Mouse (Mus musculus) limb, embryonic 11.5 days (tissue): ENCODE measurements around the gene Dnaja3. TPM values are rescaled to one million over a fixed set of nuclear protein-coding genes. Genes with fewer than 3 reads are reported as not detected.
A peak's percentile ranks its signal among the peaks of the same experiment; 100 is the strongest.

ENCODE experiments used
- ATAC-seq: fragments of 200-750 bp; cut with Nextera tagmentation; 2 replicates; pipeline ENCODE4 v1.8.0; 2017; ENCODE audit warnings: low read depth; ENCODE audit not compliant: insufficient number of reproducible peaks, low FRiP score, low TSS enrichment
- DNase-seq: peaks from one replicate; pipeline ENCODE4 v3.0.0-alpha.2; 2015; ENCODE audit warnings: low spot score
- H3K27ac ChIP-seq: fragments of 300-500 bp; sonication (generic); replicated peaks from 2 replicates; pipeline ENCODE4 v1.5.1; 2014; ENCODE audit warnings: low read depth, mild to moderate bottlenecking, low read length
- H3K27me3 ChIP-seq: fragments of 300-500 bp; sonication (generic); 2 replicates; pipeline ENCODE4 v1.6.1; 2014; ENCODE audit warnings: mild to moderate bottlenecking, low read length, mixed read lengths; ENCODE audit not compliant: control insufficient read depth, insufficient read depth
- H3K36me3 ChIP-seq: fragments of 300-500 bp; sonication (generic); 2 replicates; pipeline ENCODE4 v1.6.1; 2014; ENCODE audit warnings: mild to moderate bottlenecking, low read length, moderate library complexity, mixed read lengths; ENCODE audit not compliant: control insufficient read depth, insufficient read depth
- H3K4me1 ChIP-seq: fragments of 300-500 bp; sonication (generic); 2 replicates; pipeline ENCODE4 v1.6.1; 2014; ENCODE audit warnings: low read length, mixed read lengths; ENCODE audit not compliant: control insufficient read depth, insufficient read depth
- H3K4me2 ChIP-seq: fragments of 300-500 bp; sonication (generic); 2 replicates; pipeline ENCODE4 v1.6.1; 2014; ENCODE audit warnings: low read depth, mild to moderate bottlenecking, moderate library complexity; ENCODE audit not compliant: severe bottlenecking
- H3K4me3 ChIP-seq: fragments of 300-500 bp; sonication (generic); 2 replicates; pipeline ENCODE4 v1.5.1; 2014; ENCODE audit warnings: low read depth, low read length
- H3K9ac ChIP-seq: fragments of 300-500 bp; sonication (generic); 2 replicates; pipeline ENCODE4 v1.6.1; 2014; ENCODE audit warnings: mild to moderate bottlenecking, low read length
- H3K9me3 ChIP-seq: fragments of 300-500 bp; sonication (generic); 2 replicates; pipeline ENCODE4 v1.6.1; 2016; ENCODE audit warnings: low read length; ENCODE audit not compliant: control insufficient read depth
- WGBS: fragments of 180-500 bp; shearing (Covaris S2); extraction: QIAGEN DNeasy Blood & Tissue Kit; methylation state at CpG from one replicate; pipeline ENCODE4 v1.1.7; 2014; 5-methylcytosine and 5-hydroxymethylcytosine counted together
- polyA plus RNA-seq: library from polyadenylated mRNA; unstranded; fragments of >200 nt; fragmentation: Nextera tagmentation; extraction: Ambion mirVana; gene quantifications from 2 replicates; pipeline ENCODE4 v1.2.1, GENCODE M21; 2014

The Dnaja3 gene
- polyA plus RNA-seq, 1 experiment from 2014 or later: 59.1 TPM

- H3K9me3 ChIP-seq: no peaks in the 10 kb centered on the region
- H3K4me2 ChIP-seq: no peak overlapping the region
- DNase-seq (peak; percentile 94), ATAC-seq (peak; percentile 52)
- no peak overlapping the region for H3K4me3 ChIP-seq
- H3K4me1 ChIP-seq: no peaks in the 10 kb centered on the region
- WGBS: 19% methylated on average over 6 of the region's 6 CpGs
- no peak overlapping the region for H3K9ac ChIP-seq
- peak overlapping the region; percentile 42; the same call in 1 of the 2 replicates for H3K27ac ChIP-seq
- H3K27me3 ChIP-seq: no peaks in the 10 kb centered on the region
- peaks cover 7% of the 10 kb centered on the region for H3K36me3 ChIP-seq
Observed at GRCm38 (mm10) chr16:4629950-4630349, 9.8 kb upstream of the Dnaja3 start.

- H3K27me3 ChIP-seq: no peaks in the 10 kb centered on the region
- H3K4me2 ChIP-seq: no peak overlapping the region
- peaks cover 12% of the 10 kb centered on the region for H3K36me3 ChIP-seq
- DNase-seq: peak; percentile 74
- no peak overlapping the region for H3K9ac ChIP-seq
- 42% methylated on average over 7 of the region's 7 CpGs for WGBS
- H3K4me1 ChIP-seq: no peaks in the 10 kb centered on the region
- no peaks in the 10 kb centered on the region for H3K9me3 ChIP-seq
- 0 out of 2 replicates have a peak, but pooled peaks have one; percentile 2 for ATAC-seq
- H3K27ac ChIP-seq: peak overlapping the region; percentile 52; the same call in 1 of the 2 replicates
- no peak overlapping the region for H3K4me3 ChIP-seq
Observed at GRCm38 (mm10) chr16:4632050-4632449, 7.7 kb upstream of the Dnaja3 start.

- Histone ChIP-seq H3K9me3 (no peaks in the 10 kb centered on the region), H3K4me3 (no peak overlapping the region), H3K27me3 (no peaks in the 10 kb centered on the region), H3K4me1 (no peaks in the 10 kb centered on the region), H3K4me2 (no peak overlapping the region), H3K36me3 (peaks cover 9% of the 10 kb centered on the region; the same call in 1 of the 2 replicates), H3K9ac (no peak overlapping the region), H3K27ac (no peak overlapping the region)
- DNase-seq (no peak), ATAC-seq (no peak)
- WGBS: 98% methylated on average over 3 of the region's 3 CpGs
Observed at GRCm38 (mm10) chr16:4633661-4634060, 6.1 kb upstream of the Dnaja3 start.

- H3K9me3 ChIP-seq: no peaks in the 10 kb centered on the region
- no peak overlapping the region for H3K4me2 ChIP-seq
- DNase-seq (no peak), ATAC-seq (no peak)
- no peaks in the 10 kb centered on the region for H3K27me3 ChIP-seq
- no peak overlapping the region for H3K4me3 ChIP-seq
- WGBS: 83% methylated on average over 9 of the region's 9 CpGs
- H3K4me1 ChIP-seq: no peaks in the 10 kb centered on the region
- H3K9ac ChIP-seq: no peak overlapping the region
- H3K27ac ChIP-seq: no peak overlapping the region
- H3K36me3 ChIP-seq: peaks cover 7% of the 10 kb centered on the region; the same call in 1 of the 2 replicates
Observed at GRCm38 (mm10) chr16:4634681-4635080, 5.1 kb upstream of the Dnaja3 start.

- H3K4me1 ChIP-seq: peaks cover 5% of the 10 kb centered on the region
- 73% methylated on average over 4 of the region's 4 CpGs for WGBS
- H3K36me3 ChIP-seq: 0 out of 2 replicates have a peak, but pooled peaks cover 7% of the 10 kb centered on the region
- H3K9me3 ChIP-seq: no peaks in the 10 kb centered on the region
- no peak overlapping the region for H3K4me2 ChIP-seq
- H3K9ac ChIP-seq: no peak overlapping the region
- H3K4me3 ChIP-seq: no peak overlapping the region
- H3K27me3 ChIP-seq: no peaks in the 10 kb centered on the region
- no peak for ATAC-seq
- DNase-seq: no peak
- H3K27ac ChIP-seq: no peak overlapping the region; the same call in 1 of the 2 replicates
Observed at GRCm38 (mm10) chr16:4635760-4636159, 4.0 kb upstream of the Dnaja3 start.

DNA sequence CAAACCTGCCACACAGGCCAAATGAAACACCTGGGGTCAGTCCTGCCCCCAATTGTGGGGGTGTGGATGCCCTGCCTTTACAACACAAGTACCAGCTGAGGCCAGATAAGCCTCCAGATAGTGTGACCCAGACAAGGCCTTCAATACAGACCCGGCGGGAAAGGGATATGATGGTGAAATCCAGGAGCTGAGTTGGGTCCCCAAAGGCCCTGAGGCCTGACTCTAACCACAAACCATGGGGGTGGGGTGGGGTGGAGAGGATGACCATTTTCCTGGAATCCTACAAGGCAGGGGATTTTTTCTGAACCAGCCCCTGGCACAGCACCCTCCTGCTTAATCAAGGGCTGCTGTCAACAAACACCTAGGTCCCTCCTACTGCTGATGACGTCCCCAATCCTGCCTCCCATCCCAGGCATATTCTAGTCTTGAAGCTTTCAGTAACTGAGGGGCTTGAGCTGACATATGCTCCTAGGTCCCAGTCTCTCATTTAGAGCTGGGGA lies 848 bp upstream of the Dnaja3 start:
- Histone ChIP-seq H3K4me2 (no peak overlapping the region), H3K36me3 (peaks cover 5% of the 10 kb centered on the region; the same call in 1 of the 2 replicates), H3K4me3 (no peak overlapping the region), H3K9me3 (no peaks in the 10 kb centered on the region), H3K27me3 (no peaks in the 10 kb centered on the region), H3K27ac (no peak overlapping the region), H3K4me1 (peaks cover 34% of the 10 kb centered on the region), H3K9ac (no peak overlapping the region)
- no peak for ATAC-seq
- 83% methylated on average over 3 of the region's 3 CpGs for WGBS
- no peak for DNase-seq

GRCm38 (mm10) chr16:4640267-4641005 lies 647 bp downstream of the Dnaja3 start:
- peak overlapping the region; percentile 82 for H3K4me2 ChIP-seq
- WGBS: 3% methylated on average over 17 of the region's 17 CpGs
- ATAC-seq (peak; percentile 22; the same call in 1 of the 2 replicates), DNase-seq (no peak)
- H3K4me1 ChIP-seq: peaks cover 43% of the 10 kb centered on the region
- H3K36me3 ChIP-seq: peaks cover 5% of the 10 kb centered on the region; the same call in 1 of the 2 replicates
- H3K27ac ChIP-seq: peak overlapping the region; percentile 77; the same call in 1 of the 2 replicates
- H3K27me3 ChIP-seq: no peaks in the 10 kb centered on the region
- peak overlapping the region; percentile 89 for H3K9ac ChIP-seq
- H3K9me3 ChIP-seq: no peaks in the 10 kb centered on the region
- H3K4me3 ChIP-seq: peak overlapping the region; percentile 83

GRCm38 (mm10) chr16:4641119-4641838 lies 1.5 kb downstream of the Dnaja3 start:
- 25% methylated on average over 3 of the region's 3 CpGs for WGBS
- Histone ChIP-seq H3K4me3 (peak overlapping the region; percentile 83), H3K36me3 (peaks cover 3% of the 10 kb centered on the region; the same call in 1 of the 2 replicates), H3K4me1 (peaks cover 51% of the 10 kb centered on the region), H3K4me2 (peak overlapping the region; percentile 82), H3K27me3 (no peaks in the 10 kb centered on the region), H3K9ac (peak overlapping the region; percentile 89), H3K9me3 (no peaks in the 10 kb centered on the region), H3K27ac (no peak overlapping the region; the same call in 1 of the 2 replicates)
- no peak for ATAC-seq
- DNase-seq: no peak
